In the genomic region with DNA sequence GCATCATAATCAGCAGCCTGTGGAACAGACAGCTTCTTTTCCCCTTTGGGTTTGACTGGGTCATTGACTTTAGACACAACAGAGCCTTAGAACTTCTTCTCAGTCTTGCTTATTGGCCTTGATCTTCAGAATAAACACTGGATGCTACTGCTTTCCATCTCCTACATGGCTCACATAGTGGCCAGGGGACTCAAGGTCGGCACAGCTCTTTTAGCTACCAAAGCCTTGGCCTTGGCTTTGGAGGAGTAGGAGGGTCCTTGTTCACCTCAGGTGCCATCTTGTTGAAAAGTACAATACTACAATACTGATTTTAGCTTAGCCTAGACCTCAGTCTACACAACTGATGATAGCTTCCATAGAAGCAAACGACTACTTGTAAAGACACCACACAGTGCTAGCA, we compare ENCODE assay signal across 17 mouse cellular contexts.
"Had no signal": no experiment of that assay in that cellular context is flagged by ENCODE, and none has a peak within 500 bp of the region (broad histone marks: within the 10 kb centered on the region; RNA-seq: fewer than 3 reads in every experiment).

No protein-coding gene starts in this region.

- H3K9me3 ChIP-seq: limb, embryonic 15.5 days; liver, embryonic 12.5 days; midbrain, embryonic 10.5 days; neural tube, embryonic 15.5 days had no signal

- DNase-seq: kidney, postnatal 36 days; layer of hippocampus, adult 9-11 months; layer of hippocampus, postnatal 36 days; lung, embryonic 14.5 days; lung, postnatal 10 days; lung, postnatal 4 days; midbrain, embryonic 14.5 days; retina, postnatal 1 day; right cerebral cortex, postnatal 4 days; spleen, adult 18-20 months; thymus, adult 18-20 months; thymus, postnatal 14 days had no signal

- H3K9ac ChIP-seq: limb, embryonic 15.5 days; liver, embryonic 12.5 days; lung, embryonic 14.5 days; neural tube, embryonic 15.5 days had no signal

- H3K4me3 ChIP-seq: limb, embryonic 15.5 days; liver, embryonic 12.5 days; midbrain, embryonic 10.5 days; myocyte; neural tube, embryonic 15.5 days had no signal

- H3K36me3 ChIP-seq: limb, embryonic 15.5 days; liver, embryonic 12.5 days; midbrain, embryonic 10.5 days; neural tube, embryonic 15.5 days had no signal

- H3K4me2 ChIP-seq: limb, embryonic 15.5 days; liver, embryonic 12.5 days; lung, embryonic 14.5 days; neural tube, embryonic 15.5 days had no signal

- H3K27ac ChIP-seq: limb, embryonic 15.5 days; liver, embryonic 12.5 days; midbrain, embryonic 10.5 days; neural tube, embryonic 15.5 days had no signal

- ATAC-seq: liver, embryonic 12.5 days had no signal

- H3K27me3 ChIP-seq: limb, embryonic 15.5 days; liver, embryonic 12.5 days; neural tube, embryonic 15.5 days had no signal

- H3K4me1 ChIP-seq: limb, embryonic 15.5 days; liver, embryonic 12.5 days; midbrain, embryonic 10.5 days; neural tube, embryonic 15.5 days had no signal
